ENCODE assay signal across 8 mouse cellular contexts in genomic region chr9:120571593-120572385, GRCm38 (mm10). TPM values are rescaled to one million over a fixed set of nuclear protein-coding genes. Genes with fewer than 3 reads are reported as not detected.
DNase-seq lines count a peak whose midpoint lies in the region; ATAC-seq and TF ChIP-seq lines count a peak whose summit lies in the region.

No protein-coding gene starts in this region.

- H3K36me3 ChIP-seq in heart, embryonic 13.5 days: peaks cover 44% of the 10 kb centered on the region
- H3K36me3 ChIP-seq in ES-Bruce4 (ENCODE audit: control insufficient read depth, insufficient read depth, low read length, poor library complexity, severe bottlenecking): peaks cover 40% of the 10 kb centered on the region
- H3K36me3 ChIP-seq in forebrain, embryonic 15.5 days: peaks cover 37% of the 10 kb centered on the region
- peaks cover 32% of the 10 kb centered on the region for H3K36me3 ChIP-seq in liver, postnatal 0 days (replicated peaks; ENCODE audit: insufficient read depth, low read length)

- no peaks in the 10 kb centered on the region for H3K27me3 ChIP-seq in heart, embryonic 13.5 days (replicated peaks)
- no peaks in the 10 kb centered on the region for H3K27me3 ChIP-seq in ES-Bruce4 (ENCODE audit: control insufficient read depth, insufficient read depth, low read length, poor library complexity, severe bottlenecking)
- H3K27me3 ChIP-seq in forebrain, embryonic 15.5 days: no peaks in the 10 kb centered on the region
- H3K27me3 ChIP-seq in liver, postnatal 0 days (ENCODE audit: insufficient read depth, low read length): no peaks in the 10 kb centered on the region

- H3K4me1 ChIP-seq in heart, embryonic 13.5 days: peaks cover 29% of the 10 kb centered on the region
- no peaks in the 10 kb centered on the region for H3K4me1 ChIP-seq in ES-Bruce4 (ENCODE audit: control insufficient read depth, insufficient read depth, low read length)
- H3K4me1 ChIP-seq in forebrain, embryonic 15.5 days: peaks cover 26% of the 10 kb centered on the region
- peaks cover 16% of the 10 kb centered on the region for H3K4me1 ChIP-seq in liver, postnatal 0 days (ENCODE audit: insufficient read depth)

- peak overlapping the region; percentile 98 for H3K9ac ChIP-seq in heart, embryonic 13.5 days
- peak overlapping the region; percentile 97 for H3K9ac ChIP-seq in ES-Bruce4 (ENCODE audit: low read depth, poor library complexity, severe bottlenecking)
- peak overlapping the region; percentile 76 for H3K9ac ChIP-seq in forebrain, embryonic 15.5 days (replicated peaks)
- H3K9ac ChIP-seq in liver, postnatal 0 days (replicated peaks): peak overlapping the region; percentile 92

- no peak for TF ChIP-seq POLR2A in ES-Bruce4 (IDR thresholded peaks at IDR 0.05; ENCODE audit: insufficient read depth, low read length)

- under 1% methylated on average over 53 of the region's 53 CpGs for WGBS in heart, embryonic 13.5 days
- WGBS in forebrain, embryonic 15.5 days: 2% methylated on average over 53 of the region's 53 CpGs
- WGBS in liver, postnatal 0 days (ENCODE audit: insufficient replicate concordance): under 1% methylated on average over 53 of the region's 53 CpGs

- peak overlapping the region; percentile 96 for H3K4me2 ChIP-seq in heart, embryonic 13.5 days
- peak overlapping the region; percentile 87 for H3K4me2 ChIP-seq in forebrain, embryonic 15.5 days (replicated peaks)
- H3K4me2 ChIP-seq in liver, postnatal 0 days (ENCODE audit: low read depth, low read length): peak overlapping the region; percentile 94

- peak overlapping the region; percentile 82 for H3K27ac ChIP-seq in heart, embryonic 13.5 days (replicated peaks)
- peak overlapping the region; percentile 35 for H3K27ac ChIP-seq in ES-Bruce4 (ENCODE audit: insufficient read depth, low read length)
- peak overlapping the region; percentile 75 for H3K27ac ChIP-seq in forebrain, embryonic 15.5 days (replicated peaks)
- H3K27ac ChIP-seq in liver, postnatal 0 days (ENCODE audit: low read depth): peak overlapping the region; percentile 73

- TF ChIP-seq EP300 in ES-Bruce4 (IDR thresholded peaks at IDR 0.05; ENCODE audit: insufficient read depth, low read depth, low read length): no peak
- TF ChIP-seq EP300 in liver, postnatal 0 days (IDR thresholded peaks at IDR 0.05; ENCODE audit: low read depth): no peak

- H3K4me3 ChIP-seq in heart, embryonic 13.5 days: peak overlapping the region; percentile 92
- peak overlapping the region; percentile 95 for H3K4me3 ChIP-seq in ES-Bruce4 (ENCODE audit: low read depth, low read length)
- H3K4me3 ChIP-seq in forebrain, embryonic 15.5 days: peak overlapping the region; percentile 70
- peak overlapping the region; percentile 79 for H3K4me3 ChIP-seq in liver, postnatal 0 days (ENCODE audit: low read depth, low read length)

- H3K9me3 ChIP-seq in heart, embryonic 13.5 days: no peaks in the 10 kb centered on the region
- H3K9me3 ChIP-seq in ES-Bruce4 (replicated peaks; ENCODE audit: control insufficient read depth, insufficient read depth, low read length, poor library complexity, severe bottlenecking): no peaks in the 10 kb centered on the region
- no peaks in the 10 kb centered on the region for H3K9me3 ChIP-seq in forebrain, embryonic 15.5 days
- H3K9me3 ChIP-seq in liver, postnatal 0 days (ENCODE audit: low read length): no peaks in the 10 kb centered on the region

- ATAC-seq in heart, embryonic 13.5 days (ENCODE audit: extremely low read depth, insufficient number of reproducible peaks, low FRiP score, low TSS enrichment): no peak
- peak; percentile 77 for ATAC-seq in forebrain, embryonic 15.5 days (replicated peaks)
- peak; percentile 76 for ATAC-seq in liver, postnatal 0 days
- no peak for ATAC-seq in granulocyte monocyte progenitor cell, adult 5-6 weeks (replicated peaks; ENCODE audit: poor library complexity, severe bottlenecking)

- no peak for DNase-seq in heart, postnatal 4 days
- no peak for DNase-seq in liver, postnatal 0 days
- DNase-seq in layer of hippocampus, postnatal 10 days (ENCODE audit: low spot score in 2 of 2): no peak
- no peak for DNase-seq in left cerebral cortex, adult 18-20 months (ENCODE audit: low spot score in 2 of 2)

- TF ChIP-seq CTCF in ES-Bruce4 (IDR thresholded peaks at IDR 0.05; ENCODE audit: low read depth, low read length): no peak
- no peak for TF ChIP-seq CTCF in liver, postnatal 0 days (IDR thresholded peaks at IDR 0.05; ENCODE audit: low read depth)

RNA-seq across cellular contexts. Expression of gene Rpl14, which starts 0.5 kb away (rescaled TPM):
- polyA plus RNA-seq in heart, embryonic 13.5 days (2015; fragmentation: Nextera tagmentation; extraction: Ambion mirVana): 425 and 468 TPM in 2 replicates
- total RNA-seq in heart, postnatal 4 days (2021): 100 to 1,000 TPM; 434 to 461 TPM
- 1,004 and 1,061 TPM in 2 replicates for polyA plus RNA-seq in ES-Bruce4 (2011; ENCODE audit: insufficient read depth, insufficient read length, low read depth, missing spikeins)
- polyA plus RNA-seq in forebrain, embryonic 15.5 days (2015; fragmentation: Nextera tagmentation; extraction: Ambion mirVana): 406 and 432 TPM in 2 replicates
- polyA plus RNA-seq in liver, postnatal 0 days (2015; fragmentation: Nextera tagmentation; extraction: Ambion mirVana): 422 and 441 TPM in 2 replicates
- 100 to 1,000 TPM; 340 to 352 TPM for total RNA-seq in layer of hippocampus, postnatal 10 days (2021)
- total RNA-seq in granulocyte monocyte progenitor cell, adult 5-6 weeks (2014; fragmentation: Nextera tagmentation): 1,591 and 1,842 TPM in 2 replicates
- total RNA-seq in granulocyte monocyte progenitor cell, adult 5-6 weeks (2017): 1,837 and 2,050 TPM in 2 replicates
- 100 to 1,000 TPM; 298 to 323 TPM for total RNA-seq in left cerebral cortex, adult 18-20 months (2021)

RNA-seq across cellular contexts. Expression of gene Entpd3, which starts 32.2 kb away (rescaled TPM):
- polyA plus RNA-seq in heart, embryonic 13.5 days (2015; fragmentation: Nextera tagmentation; extraction: Ambion mirVana): 0.40 and 0.55 TPM in 2 replicates
- under 1 TPM; 0.07 to 0.09 TPM for total RNA-seq in heart, postnatal 4 days (2021)
- polyA plus RNA-seq in ES-Bruce4 (2011; ENCODE audit: insufficient read depth, insufficient read length, low read depth, missing spikeins): 0.58 and 1.3 TPM in 2 replicates
- polyA plus RNA-seq in forebrain, embryonic 15.5 days (2015; fragmentation: Nextera tagmentation; extraction: Ambion mirVana): 1.5 and 1.9 TPM in 2 replicates
- polyA plus RNA-seq in liver, postnatal 0 days (2015; fragmentation: Nextera tagmentation; extraction: Ambion mirVana): 0.05 TPM in 1 of 2 replicates, not detected in the other
- total RNA-seq in layer of hippocampus, postnatal 10 days (2021): 1 to 10 TPM; 3.9 to 4.1 TPM
- total RNA-seq in granulocyte monocyte progenitor cell, adult 5-6 weeks (2014; fragmentation: Nextera tagmentation): not detected in 2 replicates
- total RNA-seq in granulocyte monocyte progenitor cell, adult 5-6 weeks (2017): not detected in 2 replicates
- 1 to 10 TPM; 7.8 to 8.5 TPM for total RNA-seq in left cerebral cortex, adult 18-20 months (2021)

Comparison
In these comparisons a context has a peak if more than half of its experiments do, and no peak if none do; other contexts are left out.
1. ATAC-seq: peak in forebrain, embryonic 15.5 days (single experiment) and liver, postnatal 0 days (single experiment); none in heart, embryonic 13.5 days (single experiment) and granulocyte monocyte progenitor cell, adult 5-6 weeks (single experiment).
2. RNA of gene Entpd3, which starts 32.2 kb away (total RNA-seq): 7.8 to 8.5 TPM in left cerebral cortex, adult 18-20 months and 3.9 to 4.1 TPM in layer of hippocampus, postnatal 10 days; 0.07 to 0.09 TPM in heart, postnatal 4 days and not detected in granulocyte monocyte progenitor cell, adult 5-6 weeks; every median in the first group is over 4 times any median in the second.
3. Peak in every context shown above with its lines, with median percentiles within 50 percentile points of each other: H3K27ac ChIP-seq, H3K4me2 ChIP-seq, H3K4me3 ChIP-seq and H3K9ac ChIP-seq.